Mouse (Mus musculus) intestine, embryonic 14.5 days (tissue): Measurements from ENCODE around the gene Kcns1. TPM values are rescaled to one million over a fixed set of nuclear protein-coding genes. Genes with fewer than 3 reads are reported as not detected.

Source experiments
- ATAC-seq: fragments of 200-750 bp; cut with Nextera tagmentation; replicated peaks from 2 replicates; pipeline ENCODE4 v1.8.0; 2017; ENCODE audit warnings: low read depth, moderate number of reproducible peaks, moderate TSS enrichment, moderate library complexity; ENCODE audit not compliant: low FRiP score, low TSS enrichment
- DNase-seq: peaks from one replicate; pipeline ENCODE4 v3.0.0-alpha.2; 2018; ENCODE audit warnings: low spot score
- H3K27ac ChIP-seq: fragments of 300-500 bp; sonication (generic); 2 replicates; pipeline ENCODE4 v1.5.1; 2014; ENCODE audit warnings: low read depth, mild to moderate bottlenecking, control low read depth
- H3K27me3 ChIP-seq: fragments of 300-500 bp; sonication (generic); replicated peaks from 2 replicates; pipeline ENCODE4 v1.6.1; 2014; ENCODE audit warnings: low read length, control low read depth; ENCODE audit not compliant: control insufficient read depth, insufficient read depth
- H3K36me3 ChIP-seq: fragments of 300-500 bp; sonication (generic); 2 replicates; pipeline ENCODE4 v1.6.1; 2014; ENCODE audit warnings: low read length, control low read depth; ENCODE audit not compliant: control insufficient read depth, insufficient read depth
- H3K4me1 ChIP-seq: fragments of 300-500 bp; sonication (generic); replicated peaks from 2 replicates; pipeline ENCODE4 v1.6.1; 2014; ENCODE audit warnings: low read length, control low read depth, mixed read lengths; ENCODE audit not compliant: control insufficient read depth, insufficient read depth
- H3K4me2 ChIP-seq: fragments of 300-500 bp; sonication (generic); 2 replicates; pipeline ENCODE4 v1.6.1; 2014; ENCODE audit warnings: low read length
- H3K4me3 ChIP-seq: fragments of 300-500 bp; sonication (generic); 2 replicates; pipeline ENCODE4 v1.5.1; 2014; ENCODE audit warnings: low read depth, low read length, control low read depth, mixed read lengths
- H3K9ac ChIP-seq: fragments of 300-500 bp; sonication (generic); 2 replicates; pipeline ENCODE4 v1.6.1; 2014; ENCODE audit warnings: mild to moderate bottlenecking, low read length
- H3K9me3 ChIP-seq: fragments of 300-500 bp; sonication (generic); 2 replicates; pipeline ENCODE4 v1.6.1; 2016; ENCODE audit warnings: low read length, control low read depth; ENCODE audit not compliant: control insufficient read depth
- WGBS: fragments of 180-500 bp; shearing (Covaris S2); extraction: QIAGEN DNeasy Blood & Tissue Kit; methylation state at CpG from one replicate; pipeline ENCODE4 v1.1.7; 2014; 5-methylcytosine and 5-hydroxymethylcytosine counted together
- polyA plus RNA-seq: library from polyadenylated mRNA; unstranded; fragments of >200 nt; fragmentation: Nextera tagmentation; extraction: Ambion mirVana; gene quantifications from 2 replicates; pipeline ENCODE4 v1.2.1, GENCODE M21; 2014

Kcns1 gene
- polyA plus RNA-seq, 1 experiment from 2014 or later, result 0.43 TPM

GRCm38 (mm10) chr2:164180124-164180523, 9.2 kb upstream of the Kcns1 start:
- DNase-seq (no peak), ATAC-seq (no peak)
- WGBS, result 49% methylated on average over 3 of the region's 3 CpGs
- H3K4me3 ChIP-seq, result no peak overlapping the region
- H3K4me2 ChIP-seq, result no peak overlapping the region
- 0 out of 2 replicates have a peak, but pooled peaks cover 2% of the 10 kb centered on the region for H3K27me3 ChIP-seq
- 0 out of 2 replicates have a peak, but pooled peaks cover 3% of the 10 kb centered on the region for H3K4me1 ChIP-seq
- H3K36me3 ChIP-seq, result no peaks in the 10 kb centered on the region
- no peak overlapping the region for H3K27ac ChIP-seq
- H3K9me3 ChIP-seq, result no peaks in the 10 kb centered on the region
- H3K9ac ChIP-seq, result no peak overlapping the region

GRCm38 (mm10) chr2:164177831-164178230, 6.9 kb upstream of the Kcns1 start:
- H3K9ac ChIP-seq, result no peak overlapping the region
- peaks cover 5% of the 10 kb centered on the region; the same call in 1 of the 2 replicates for H3K27me3 ChIP-seq

GRCm38 (mm10) chr2:164175850-164176249, 4.9 kb upstream of the Kcns1 start:
- no peak overlapping the region for H3K9ac ChIP-seq
- H3K9me3 ChIP-seq, result no peaks in the 10 kb centered on the region
- H3K4me3 ChIP-seq, result no peak overlapping the region
- no peak overlapping the region for H3K4me2 ChIP-seq
- no peak for ATAC-seq
- peaks cover 19% of the 10 kb centered on the region for H3K27me3 ChIP-seq
- WGBS, result 90% methylated on average over 3 of the region's 3 CpGs
- H3K27ac ChIP-seq, result no peak overlapping the region
- no peak for DNase-seq
- H3K36me3 ChIP-seq, result no peaks in the 10 kb centered on the region
- peaks cover 5% of the 10 kb centered on the region for H3K4me1 ChIP-seq

More at GRCm38 (mm10) chr2:164177831-164178230, 6.9 kb upstream of the Kcns1 start:
- H3K4me3 ChIP-seq, result no peak overlapping the region
- ATAC-seq (no peak), DNase-seq (no peak)
- H3K9me3 ChIP-seq, result no peaks in the 10 kb centered on the region
- no peaks in the 10 kb centered on the region for H3K36me3 ChIP-seq
- 77% methylated on average over 5 of the region's 5 CpGs for WGBS
- no peaks in the 10 kb centered on the region for H3K4me1 ChIP-seq
- H3K4me2 ChIP-seq, result no peak overlapping the region
- H3K27ac ChIP-seq, result no peak overlapping the region

- DNase-seq, result no peak
- no peak for ATAC-seq
These were observed 3.9 kb upstream of the Kcns1 start for GRCm38 (mm10) chr2:164174649-164175395.

DNA sequence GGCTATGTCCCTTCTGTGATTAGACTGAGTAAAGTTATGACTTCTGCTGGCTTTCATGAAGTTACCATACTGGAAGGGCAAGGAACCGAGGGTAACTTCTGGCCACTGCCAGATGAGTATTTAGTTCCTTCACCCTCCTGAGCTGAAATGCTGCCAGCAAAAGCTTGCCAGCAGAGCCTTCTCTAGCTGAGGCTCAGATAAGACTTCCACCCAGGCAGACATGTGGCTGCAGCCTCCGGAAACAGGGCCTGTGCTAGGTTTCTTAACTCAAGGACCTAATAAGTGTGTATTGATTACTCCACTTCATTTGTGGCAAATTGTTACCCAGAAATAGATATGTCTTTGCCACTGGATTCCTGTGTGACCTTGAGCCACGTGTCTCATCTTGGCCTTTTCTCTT, 2.5 kb upstream of the Kcns1 start:
- Histone ChIP-seq H3K36me3 (no peaks in the 10 kb centered on the region), H3K4me1 (peaks cover 14% of the 10 kb centered on the region), H3K27ac (no peak overlapping the region), H3K9ac (no peak overlapping the region), H3K4me2 (no peak overlapping the region), H3K4me3 (no peak overlapping the region), H3K9me3 (no peaks in the 10 kb centered on the region), H3K27me3 (peaks cover 43% of the 10 kb centered on the region)
- DNase-seq (no peak), ATAC-seq (no peak)
- WGBS, result 74% methylated on average over 3 of the region's 3 CpGs

More at GRCm38 (mm10) chr2:164174649-164175395, 3.9 kb upstream of the Kcns1 start:
- peaks cover 11% of the 10 kb centered on the region for H3K4me1 ChIP-seq
- H3K4me2 ChIP-seq, result no peak overlapping the region
- no peak overlapping the region for H3K27ac ChIP-seq
- peaks cover 29% of the 10 kb centered on the region for H3K27me3 ChIP-seq
- H3K36me3 ChIP-seq, result no peaks in the 10 kb centered on the region
- no peak overlapping the region for H3K9ac ChIP-seq
- H3K9me3 ChIP-seq, result no peaks in the 10 kb centered on the region
- no peak overlapping the region for H3K4me3 ChIP-seq
- WGBS, result 69% methylated on average over 8 of the region's 8 CpGs

DNA sequence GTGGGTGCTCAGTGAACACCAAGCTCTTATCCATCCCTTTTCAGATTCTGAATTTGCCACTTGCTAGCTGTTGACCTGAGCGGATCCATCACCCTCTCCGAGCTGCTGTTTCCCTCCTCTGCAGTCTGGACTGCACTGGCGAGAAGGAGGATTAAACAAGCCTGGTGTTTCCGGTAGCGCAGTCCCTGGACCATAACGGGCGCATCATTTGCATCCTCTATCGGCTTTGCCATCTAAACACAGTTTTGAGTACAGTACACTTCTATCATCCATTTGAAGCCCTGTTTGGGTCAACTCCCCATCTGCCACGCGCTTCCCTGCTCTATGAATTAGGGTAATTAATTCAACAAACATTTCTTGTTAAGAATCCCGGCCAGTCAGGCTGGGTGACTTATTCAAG, 587 bp downstream of the Kcns1 start:
- no peak for ATAC-seq
- peaks cover 71% of the 10 kb centered on the region for H3K27me3 ChIP-seq
- peak overlapping the region; percentile 30; the same call in 1 of the 2 replicates for H3K4me3 ChIP-seq
- no peak overlapping the region for H3K27ac ChIP-seq
- H3K9ac ChIP-seq, result no peak overlapping the region
- peak overlapping the region; percentile 65 for H3K4me2 ChIP-seq
- no peak for DNase-seq
- H3K36me3 ChIP-seq, result no peaks in the 10 kb centered on the region
- WGBS, result 6% methylated on average over 11 of the region's 11 CpGs
- no peaks in the 10 kb centered on the region for H3K9me3 ChIP-seq
- peaks cover 16% of the 10 kb centered on the region for H3K4me1 ChIP-seq

- Histone ChIP-seq H3K36me3 (no peaks in the 10 kb centered on the region), H3K27ac (no peak overlapping the region), H3K4me2 (peak overlapping the region; percentile 52), H3K27me3 (peaks cover 73% of the 10 kb centered on the region), H3K9me3 (no peaks in the 10 kb centered on the region), H3K9ac (no peak overlapping the region), H3K4me1 (peaks cover 16% of the 10 kb centered on the region), H3K4me3 (peak overlapping the region; percentile 31)
- DNase-seq, result no peak
- peak; percentile 44 for ATAC-seq
- WGBS, result 8% methylated on average over 37 of the region's 42 CpGs
These were observed 2.4 kb downstream of the Kcns1 start for GRCm38 (mm10) chr2:164168571-164168946.

DNA sequence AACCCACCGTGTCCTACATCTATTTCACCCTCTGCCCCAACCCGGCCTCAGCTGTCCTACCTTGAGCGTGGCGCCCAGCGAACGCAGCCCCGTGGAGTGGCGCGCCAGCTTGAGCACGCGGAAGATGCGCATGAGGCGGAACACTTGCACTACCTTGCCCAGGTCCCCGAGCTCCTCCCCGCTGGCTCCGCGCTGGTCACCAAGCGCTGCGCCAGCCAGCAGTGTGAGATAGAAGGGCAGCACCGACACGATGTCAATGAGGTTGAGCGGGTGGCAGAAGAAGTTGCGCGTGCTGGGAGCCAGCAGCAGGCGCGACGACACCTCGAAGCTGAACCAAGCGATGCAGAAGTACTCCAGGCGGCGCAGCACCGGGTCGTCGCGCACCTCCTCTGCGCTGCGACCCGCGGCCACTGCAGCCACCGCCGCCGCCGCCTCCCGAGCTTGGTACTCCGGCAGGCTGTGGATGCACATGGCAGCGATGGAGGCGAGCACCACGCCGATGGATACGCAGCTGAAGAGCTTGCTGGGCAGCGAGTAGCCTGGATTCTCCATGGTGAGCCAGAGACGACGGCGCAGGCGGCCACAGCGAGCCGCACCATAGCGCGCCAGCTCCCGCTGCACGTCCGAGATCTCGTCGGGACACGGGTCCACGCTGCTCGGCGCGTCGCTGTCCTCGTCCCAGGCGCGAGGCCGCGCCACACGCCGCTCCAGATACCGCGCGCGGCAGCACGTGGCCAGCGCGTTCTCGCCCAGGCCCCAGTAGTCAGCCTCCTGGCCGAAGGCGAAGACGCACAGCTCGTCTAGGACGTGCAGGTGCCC, 3.0 kb downstream of the Kcns1 start:
- WGBS, result 12% methylated on average over 90 of the region's 90 CpGs
- Histone ChIP-seq H3K4me2 (peak overlapping the region; percentile 52), H3K27ac (no peak overlapping the region), H3K4me1 (peaks cover 16% of the 10 kb centered on the region), H3K36me3 (no peaks in the 10 kb centered on the region), H3K4me3 (peak overlapping the region; percentile 31), H3K9me3 (no peaks in the 10 kb centered on the region), H3K9ac (no peak overlapping the region; the same call in 1 of the 2 replicates), H3K27me3 (peaks cover 71% of the 10 kb centered on the region)
- peak; percentile 43 for ATAC-seq
- DNase-seq, result peak; percentile 62
